Mouse (Mus musculus): ENCODE results near the gene Zfp677.
"Not testable (repeated sequence)": the region's sequence is repeated elsewhere in the genome, so short reads cannot be mapped to it uniquely, and the experiment has no call there.

The Zfp677 gene

DNA sequence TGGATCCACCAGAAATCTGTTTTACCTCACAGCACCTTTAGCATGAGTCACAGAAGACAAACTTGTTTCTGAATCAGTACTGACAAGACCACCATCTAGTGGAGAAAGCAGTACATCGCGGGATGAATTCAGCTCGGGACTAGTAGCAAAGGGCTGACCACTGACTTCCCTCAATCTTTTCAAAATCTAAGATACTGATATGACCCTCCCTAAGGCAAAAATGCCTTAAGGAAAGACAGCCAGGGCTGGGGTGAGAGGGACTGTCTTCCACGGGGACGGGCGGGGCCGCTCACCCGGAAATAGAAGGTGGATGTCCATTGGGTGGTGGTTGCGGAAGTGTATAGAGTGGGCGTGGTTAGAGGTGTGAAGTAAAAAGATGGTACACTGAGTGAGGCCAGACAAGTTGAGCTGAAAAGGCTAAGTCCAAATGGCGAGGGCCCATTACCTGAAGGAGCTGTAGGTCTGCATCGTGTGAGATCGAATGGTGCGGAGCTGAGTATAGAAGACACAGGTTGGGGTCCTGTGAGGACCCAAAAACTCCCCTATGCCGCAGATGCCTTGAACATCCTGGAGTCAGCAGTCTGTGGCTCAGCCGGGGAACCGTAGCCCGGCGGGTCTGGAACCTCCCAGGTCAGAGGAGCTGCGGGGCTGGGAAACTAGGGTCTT lies at the start of gene Zfp677:
Gene Zfp677 (plus strand): TSS at position 358 of the 666 bp plus-strand sequence.
- peak; percentile 57 to 71 for DNase-seq

- not testable (repeated sequence) for DNase-seq
Measured at GRCm38 (mm10) chr17:21368018-21368417, 15.5 kb upstream of the Zfp677 start.

DNA sequence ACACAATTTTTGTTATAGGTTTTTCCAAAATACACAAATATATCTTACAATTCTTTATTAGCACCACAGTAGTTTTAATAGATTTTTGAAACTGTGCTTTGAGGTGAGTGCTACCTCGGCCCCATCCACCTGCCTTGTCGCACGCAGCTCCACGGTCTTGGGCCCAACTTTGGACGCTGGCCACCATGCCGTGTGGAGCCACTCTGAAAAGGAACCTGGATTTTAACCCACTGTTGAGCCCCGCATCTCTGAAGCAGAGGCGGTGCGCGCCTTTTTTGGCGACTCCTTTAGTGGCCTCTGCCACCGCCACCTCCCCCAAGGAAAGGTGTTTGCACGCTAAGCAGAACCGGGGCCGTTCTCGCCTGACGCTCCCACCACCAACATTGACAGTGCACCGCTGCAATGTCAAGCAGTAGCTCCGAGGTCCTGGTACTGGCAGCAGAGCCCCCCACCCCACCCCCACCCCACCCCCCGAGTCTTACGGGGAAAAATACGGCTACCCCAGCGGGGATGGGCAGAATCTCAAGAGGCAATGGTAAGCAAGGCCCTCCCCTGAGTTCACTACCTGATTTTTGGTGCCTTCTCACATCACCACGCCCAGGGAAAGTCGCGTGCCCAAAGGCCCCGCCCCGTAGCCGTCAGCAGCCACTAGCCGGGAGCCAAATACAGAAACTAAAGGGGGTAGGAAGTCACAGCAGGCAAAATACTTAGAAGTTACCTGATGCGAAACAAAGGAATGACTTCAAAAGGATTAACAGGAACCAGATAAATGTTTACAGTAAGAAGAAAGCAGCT lies 13.4 kb upstream of the Zfp677 start:
- peak; percentile 9 to 17 for DNase-seq

- no peak for DNase-seq
Measured at GRCm38 (mm10) chr17:21375311-21375710, 8.2 kb upstream of the Zfp677 start.

- no peak for DNase-seq
Measured at GRCm38 (mm10) chr17:21384057-21384411, 486 bp downstream of the Zfp677 start.

- DNase-seq: peak; percentile 73
Measured at GRCm38 (mm10) chr17:21422664-21423599, 39.4 kb downstream of the Zfp677 start, which contains the start of gene Zfp54. Gene Zfp54 (plus strand): TSS chr17:21423227.

DNA sequence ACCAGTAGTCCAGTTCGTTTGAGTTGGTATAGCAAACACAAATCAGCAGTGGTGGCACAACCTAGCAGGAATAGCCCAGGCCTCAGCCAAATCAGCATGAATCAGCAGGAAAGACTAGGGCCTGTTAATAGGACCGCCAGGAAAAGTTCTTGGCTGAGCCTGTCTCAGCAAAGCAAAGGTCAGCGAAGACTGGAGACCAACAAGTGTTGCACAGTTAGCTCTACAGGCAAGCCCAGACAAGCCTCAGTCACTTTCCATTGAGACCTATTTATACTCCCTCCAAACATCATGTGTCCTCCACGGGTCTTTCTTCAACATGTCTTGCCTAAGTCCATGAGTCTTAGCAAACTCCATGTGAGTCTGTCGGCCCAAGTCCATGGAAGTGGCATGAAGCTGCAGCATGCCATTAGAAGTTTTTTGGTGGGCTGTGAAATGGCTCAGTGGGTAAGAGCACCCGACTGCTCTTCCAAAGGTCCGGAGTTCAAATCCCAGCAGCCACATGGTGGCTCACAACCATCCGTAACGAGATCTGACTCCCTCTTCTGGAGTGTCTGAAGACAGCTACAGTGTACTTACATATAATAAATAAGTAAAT lies 55.4 kb downstream of the Zfp677 start:
- not testable (repeated sequence) for DNase-seq
